28 mouse cellular contexts compared by ENCODE assay signal in genomic region chr4:130749566-130749965, GRCm38 (mm10). TPM values are rescaled to one million over a fixed set of nuclear protein-coding genes. Genes with fewer than 3 reads are reported as not detected.
DNase-seq lines count a peak whose midpoint lies in the region; ATAC-seq and TF ChIP-seq lines count a peak whose summit lies in the region.
"Had no signal": no experiment of that assay in that cellular context is flagged by ENCODE, and none has a peak within 500 bp of the region (broad histone marks: within the 10 kb centered on the region; RNA-seq: fewer than 3 reads in every experiment).

No protein-coding gene starts in this region.

- DNase-seq in kidney, adult 18-20 months: peak; percentile 42
- DNase-seq in liver, postnatal 0 days: no peak
- DNase-seq in liver: no peak
- DNase-seq in gonadal fat pad, adult 2 months (ENCODE audit: low read depth): peak; percentile 34
- DNase-seq in yolk sac, embryonic 10.5 days (ENCODE audit: low spot score): peak; percentile 26
- DNase-seq in lung, adult 2 months: no peak
- DNase-seq in left cerebral cortex, adult 8-10 months (ENCODE audit: low spot score in 2 of 2): no peak
- DNase-seq: adrenal gland, adult 8-10 months; cerebellum, adult 8-10 months; cerebellum, postnatal 25 days; gastrocnemius, postnatal 14 days; heart, postnatal 4 days; left cerebral cortex, postnatal 4 days; lung, postnatal 4 days; right cerebral cortex, postnatal 14 days had no signal

- 65% methylated on average over 7 of the region's 7 CpGs for WGBS in kidney, embryonic 14.5 days
- 78% methylated on average over 7 of the region's 7 CpGs for WGBS in liver, postnatal 0 days (ENCODE audit: insufficient replicate concordance)
- WGBS in lung, adult 2 months: 64% methylated on average over 7 of the region's 7 CpGs

- H3K36me3 ChIP-seq in kidney, embryonic 14.5 days (ENCODE audit: control insufficient read depth, insufficient read depth, low read length): peaks cover 99% of the 10 kb centered on the region
- peaks cover 90% of the 10 kb centered on the region for H3K36me3 ChIP-seq in liver, postnatal 0 days (replicated peaks; ENCODE audit: insufficient read depth, low read length)

- no peak for TF ChIP-seq EP300 in liver, postnatal 0 days (IDR thresholded peaks at IDR 0.05; ENCODE audit: low read depth)

- H3K4me3 ChIP-seq in kidney, embryonic 14.5 days (ENCODE audit: low read length): no peak overlapping the region
- H3K4me3 ChIP-seq in liver, postnatal 0 days (ENCODE audit: low read depth, low read length): no peak overlapping the region
- H3K4me3 ChIP-seq in lung, adult 2 months (replicated peaks; ENCODE audit: extremely low read depth, low read depth, low read length): no peak overlapping the region
- H3K4me3 ChIP-seq: embryonic facial prominence, embryonic 10.5 days; embryonic facial prominence, embryonic 15.5 days; forebrain, embryonic 13.5 days; heart, embryonic 12.5 days; hindbrain, embryonic 13.5 days; liver, embryonic 15.5 days; megakaryocyte, embryonic 14.5 days; midbrain, embryonic 13.5 days; neural tube, embryonic 13.5 days; stomach, embryonic 15.5 days had no signal

- no peak for TF ChIP-seq CTCF in liver, postnatal 0 days (IDR thresholded peaks at IDR 0.05; ENCODE audit: low read depth)
- TF ChIP-seq CTCF in lung, adult 2 months (IDR thresholded peaks at IDR 0.05; ENCODE audit: insufficient read depth, low read length): no peak

- no peak overlapping the region for H3K27ac ChIP-seq in kidney, embryonic 14.5 days (ENCODE audit: low read depth, low read length)
- no peak overlapping the region for H3K27ac ChIP-seq in liver, postnatal 0 days (ENCODE audit: low read depth)
- H3K27ac ChIP-seq: embryonic facial prominence, embryonic 10.5 days; embryonic facial prominence, embryonic 15.5 days; forebrain, embryonic 13.5 days; hindbrain, embryonic 13.5 days; liver, embryonic 15.5 days; midbrain, embryonic 13.5 days; neural tube, embryonic 13.5 days; stomach, embryonic 15.5 days had no signal

- no peak for ATAC-seq in kidney, embryonic 14.5 days (ENCODE audit: low FRiP score, low TSS enrichment)
- peak; percentile 57 for ATAC-seq in liver, postnatal 0 days
- ATAC-seq: activated CD4-positive, CD25-positive, alpha-beta regulatory T cell, adult 4 months; forebrain, embryonic 13.5 days; intestine, embryonic 16.5 days; midbrain, embryonic 13.5 days had no signal

- no peak for TF ChIP-seq POLR2A in lung, adult 2 months (IDR thresholded peaks at IDR 0.05; ENCODE audit: borderline replicate concordance, extremely low read depth, low read depth, low read length)

- H3K9me3 ChIP-seq in kidney, embryonic 14.5 days (ENCODE audit: control insufficient read depth, low read length): no peaks in the 10 kb centered on the region
- no peaks in the 10 kb centered on the region for H3K9me3 ChIP-seq in liver, postnatal 0 days (ENCODE audit: low read length)
- H3K9me3 ChIP-seq: embryonic facial prominence, embryonic 10.5 days; embryonic facial prominence, embryonic 15.5 days; forebrain, embryonic 13.5 days; heart, embryonic 12.5 days; hindbrain, embryonic 13.5 days; liver, embryonic 15.5 days; megakaryocyte, embryonic 14.5 days; midbrain, embryonic 13.5 days; neural tube, embryonic 13.5 days; stomach, embryonic 15.5 days had no signal

- no peaks in the 10 kb centered on the region for H3K27me3 ChIP-seq in kidney, embryonic 14.5 days (ENCODE audit: control insufficient read depth, insufficient read depth, low read length)
- no peaks in the 10 kb centered on the region for H3K27me3 ChIP-seq in liver, postnatal 0 days (ENCODE audit: insufficient read depth, low read length)
- H3K27me3 ChIP-seq: embryonic facial prominence, embryonic 15.5 days; forebrain, embryonic 13.5 days; heart, embryonic 12.5 days; hindbrain, embryonic 13.5 days; liver, embryonic 15.5 days; megakaryocyte, embryonic 14.5 days; midbrain, embryonic 13.5 days; neural tube, embryonic 13.5 days; stomach, embryonic 15.5 days had no signal

- no peaks in the 10 kb centered on the region for H3K4me1 ChIP-seq in kidney, embryonic 14.5 days (ENCODE audit: control insufficient read depth, insufficient read depth, low read length)
- peaks cover 4% of the 10 kb centered on the region for H3K4me1 ChIP-seq in liver, postnatal 0 days (ENCODE audit: insufficient read depth)
- H3K4me1 ChIP-seq in lung, adult 2 months (ENCODE audit: control insufficient read depth, insufficient read depth, low read length): no peaks in the 10 kb centered on the region
- H3K4me1 ChIP-seq: embryonic facial prominence, embryonic 10.5 days; forebrain, embryonic 13.5 days; liver, embryonic 15.5 days; midbrain, embryonic 13.5 days; neural tube, embryonic 13.5 days had no signal

- no peak overlapping the region for H3K9ac ChIP-seq in kidney, embryonic 14.5 days (ENCODE audit: low read depth, low read length)
- H3K9ac ChIP-seq in liver, postnatal 0 days (replicated peaks): no peak overlapping the region
- H3K9ac ChIP-seq: embryonic facial prominence, embryonic 15.5 days; forebrain, embryonic 13.5 days; heart, embryonic 12.5 days; hindbrain, embryonic 13.5 days; liver, embryonic 15.5 days; midbrain, embryonic 13.5 days; neural tube, embryonic 13.5 days; stomach, embryonic 15.5 days had no signal

- no peak overlapping the region for H3K4me2 ChIP-seq in kidney, embryonic 14.5 days (replicated peaks; ENCODE audit: low read depth, low read length)
- no peak overlapping the region for H3K4me2 ChIP-seq in liver, postnatal 0 days (ENCODE audit: low read depth, low read length)
- H3K4me2 ChIP-seq: embryonic facial prominence, embryonic 15.5 days; forebrain, embryonic 13.5 days; heart, embryonic 12.5 days; hindbrain, embryonic 13.5 days; liver, embryonic 15.5 days; midbrain, embryonic 13.5 days; neural tube, embryonic 13.5 days; stomach, embryonic 15.5 days had no signal

RNA-seq across cellular contexts. Expression of gene Sdc3, which starts 42.8 kb away (rescaled TPM):
- polyA plus RNA-seq in kidney, embryonic 14.5 days (2014; fragmentation: Nextera tagmentation; extraction: Ambion mirVana): 9.6 and 15.8 TPM in 2 replicates
- polyA plus RNA-seq in liver, postnatal 0 days (2015; fragmentation: Nextera tagmentation; extraction: Ambion mirVana): 8.7 TPM in 2 replicates
- 36.9 and 39.0 TPM in 2 replicates for polyA plus RNA-seq in gonadal fat pad, adult 2 months (2012; rRNA removed)
- polyA plus RNA-seq in lung, adult 2 months (2012; rRNA removed): 113 and 146 TPM in 2 replicates
- 100 to 1,000 TPM; 137 to 168 (median 159) TPM for total RNA-seq in left cerebral cortex, adult 8-10 months (2022)

Comparison
In these comparisons a context has a peak if more than half of its experiments do, and no peak if none do; other contexts are left out.
1. DNase-seq: peak in kidney, adult 18-20 months (single experiment), gonadal fat pad, adult 2 months (single experiment) and yolk sac, embryonic 10.5 days (single experiment); none in liver, postnatal 0 days (single experiment), liver (single experiment), lung, adult 2 months (single experiment) and left cerebral cortex, adult 8-10 months (0 of 2).